Mouse (Mus musculus) small intestine, adult 2 months (tissue): ENCODE data around the gene Ppp1r14b. TPM values are rescaled to one million over a fixed set of nuclear protein-coding genes. Genes with fewer than 3 reads are reported as not detected.

Experiments
- H3K27ac ChIP-seq: fragments of 200-500 bp; 2 replicates; pipeline ENCODE4 v1.5.1; 2012; ENCODE audit warnings: low read depth, low read length, control low read depth, inconsistent platforms; ENCODE audit not compliant: insufficient read depth
- H3K27me3 ChIP-seq: fragments of 200-500 bp; 2 replicates; pipeline ENCODE4 v1.6.1; 2012; ENCODE audit warnings: mild to moderate bottlenecking, moderate library complexity, low read length, inconsistent platforms; ENCODE audit not compliant: control insufficient read depth, insufficient read depth
- H3K36me3 ChIP-seq: fragments of 200-500 bp; 2 replicates; pipeline ENCODE4 v1.6.1; 2012; ENCODE audit warnings: mild to moderate bottlenecking, low read length, control low read depth, inconsistent platforms; ENCODE audit not compliant: control insufficient read depth, insufficient read depth
- H3K4me1 ChIP-seq: fragments of 200-500 bp; 2 replicates; pipeline ENCODE4 v1.6.1; 2012; ENCODE audit warnings: low read length, inconsistent platforms, mixed read lengths; ENCODE audit not compliant: control insufficient read depth, insufficient read depth, insufficient read length
- H3K4me3 ChIP-seq: fragments of 200-500 bp; 2 replicates; pipeline ENCODE4 v1.5.1; 2012; ENCODE audit warnings: low read depth, mild to moderate bottlenecking, control low read depth, inconsistent platforms, low read length, moderate library complexity
- CTCF ChIP-seq: fragments of 200-500 bp; IDR thresholded peaks from 2 replicates; pipeline ENCODE4 v1.5.1; 2012; ENCODE audit warnings: low read depth, mild to moderate bottlenecking, control low read depth, inconsistent platforms, low read length, moderate library complexity, mixed read lengths; ENCODE audit not compliant: insufficient replicate concordance, insufficient read length; ENCODE audit errors: extremely low read depth
- POLR2A ChIP-seq: fragments of 200-500 bp; IDR thresholded peaks from 2 replicates; pipeline ENCODE4 v1.6.1; 2012; ENCODE audit warnings: low read depth, mild to moderate bottlenecking, control low read depth, inconsistent platforms, low read length, moderate library complexity
- WGBS: fragments of 180-500 bp; shearing (Covaris S2); methylation state at CpG from one replicate; pipeline ENCODE4 v1.1.7; 2018; 5-methylcytosine and 5-hydroxymethylcytosine counted together
- polyA plus RNA-seq: library from polyadenylated mRNA; depleted of rRNA; stranded (reverse); fragments of >200 nt; gene quantifications from 2 replicates; pipeline ENCODE4 v1.2.3, GENCODE M21; 2012

Ppp1r14b gene
- polyA plus RNA-seq, 1 experiment, result 100 TPM

DNA sequence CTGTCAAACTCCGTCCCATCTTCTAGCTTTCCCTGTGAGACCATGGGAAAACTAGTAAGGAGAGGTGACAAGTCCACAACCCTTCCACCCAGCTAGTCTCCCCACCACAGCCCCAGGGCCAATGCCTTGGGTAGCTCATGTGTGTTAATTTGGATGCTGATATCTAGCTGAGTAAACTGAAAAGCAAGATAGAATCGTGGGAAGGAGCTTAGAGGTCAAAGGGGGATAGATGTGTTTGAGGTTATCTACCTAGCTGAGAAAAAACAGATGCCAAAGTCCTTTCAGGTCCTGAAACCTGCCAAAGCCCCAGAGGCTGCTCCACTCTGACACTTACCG is 3.8 kb downstream of the Ppp1r14b start:
- no peak overlapping the region for H3K4me3 ChIP-seq
- H3K27ac ChIP-seq, result peak overlapping the region; percentile 45
- 26% methylated on average over 3 of the region's 3 CpGs for WGBS
- peaks cover 11% of the 10 kb centered on the region for H3K36me3 ChIP-seq
- no peaks in the 10 kb centered on the region for H3K27me3 ChIP-seq
- H3K4me1 ChIP-seq, result peaks cover 18% of the 10 kb centered on the region
- TF ChIP-seq CTCF, result no peak
- TF ChIP-seq POLR2A, result no peak

DNA sequence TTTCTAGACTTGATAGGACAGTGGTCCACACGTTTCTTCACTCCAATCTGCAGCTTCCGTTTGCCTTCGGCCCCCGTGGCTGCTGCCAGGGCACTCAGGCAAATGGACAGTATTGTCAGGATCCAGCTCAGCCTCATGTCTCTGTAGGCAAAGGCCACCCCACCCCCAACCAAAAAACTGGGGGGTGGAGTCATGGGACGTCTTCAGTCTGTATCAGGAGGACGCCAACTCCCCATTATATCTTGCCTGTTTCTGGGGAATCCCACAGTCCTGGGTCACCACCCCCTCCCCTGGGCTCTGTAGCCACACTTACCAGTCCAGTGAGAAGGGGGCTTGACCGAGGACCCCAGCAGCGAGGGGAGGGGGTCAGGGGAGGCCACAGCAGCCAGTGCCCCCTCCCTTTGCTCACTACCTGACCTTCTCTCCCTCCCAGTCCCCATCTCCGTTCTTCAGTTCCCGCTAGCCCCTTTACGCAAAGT is 4.3 kb downstream of the Ppp1r14b start:
- WGBS, result 6% methylated on average over 11 of the region's 11 CpGs
- H3K4me1 ChIP-seq, result peaks cover 16% of the 10 kb centered on the region
- peak overlapping the region; percentile 67 for H3K4me3 ChIP-seq
- H3K27me3 ChIP-seq, result no peaks in the 10 kb centered on the region
- H3K36me3 ChIP-seq, result peaks cover 11% of the 10 kb centered on the region
- H3K27ac ChIP-seq, result peak overlapping the region; percentile 45
- TF ChIP-seq POLR2A (no peak), CTCF (no peak)

DNA sequence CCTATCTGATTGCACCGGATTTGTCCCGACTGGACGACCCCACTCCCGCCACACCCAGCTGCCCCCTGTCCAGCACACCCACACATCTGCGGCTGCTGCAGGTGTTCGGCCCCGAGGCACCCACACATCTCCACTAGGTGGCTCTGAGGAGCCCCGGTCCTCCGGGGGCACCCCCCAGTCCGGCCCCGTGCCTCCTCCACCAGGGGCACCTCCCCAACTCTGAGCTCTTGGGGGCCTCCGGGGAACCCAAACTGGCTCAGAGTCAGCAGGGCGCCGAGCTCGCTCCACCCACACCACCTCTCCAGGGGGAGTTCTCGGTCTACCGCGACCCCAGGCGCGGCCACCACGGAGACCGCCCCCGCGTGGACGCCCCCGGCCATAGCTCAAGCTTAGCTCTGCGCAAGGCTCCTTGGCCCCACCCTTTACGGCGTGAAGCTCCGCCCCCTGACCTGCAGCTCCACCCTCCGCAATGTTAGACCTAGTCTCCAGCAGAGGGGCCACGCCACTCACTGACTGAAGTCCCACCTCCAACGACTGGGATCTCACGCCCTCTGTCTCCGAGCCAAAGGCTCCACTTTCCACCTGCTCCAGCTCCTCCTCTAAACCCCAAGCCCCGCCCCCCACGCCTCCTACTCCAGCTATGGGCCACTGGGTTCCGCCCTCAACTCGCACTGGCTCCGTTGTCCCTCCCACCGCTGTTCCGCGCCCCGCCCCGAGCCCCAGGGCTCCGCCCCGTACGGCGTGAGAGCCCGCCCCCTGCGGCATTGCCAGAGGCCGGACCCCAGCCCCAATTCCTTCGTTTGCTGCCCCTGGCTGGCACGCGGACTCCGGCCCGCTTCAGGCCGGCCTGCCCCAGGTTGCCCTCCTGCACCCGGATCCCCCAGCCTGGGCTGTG is 5.0 kb downstream of the Ppp1r14b start:
- H3K4me1 ChIP-seq, result peaks cover 15% of the 10 kb centered on the region
- H3K4me3 ChIP-seq, result peak overlapping the region; percentile 67
- peak; percentile 89 for TF ChIP-seq CTCF
- TF ChIP-seq POLR2A, result no peak; the same call in 1 of the 2 replicates
- no peaks in the 10 kb centered on the region for H3K27me3 ChIP-seq
- H3K27ac ChIP-seq, result peak overlapping the region; percentile 81
- under 1% methylated on average over 59 of the region's 59 CpGs for WGBS
- peaks cover 11% of the 10 kb centered on the region for H3K36me3 ChIP-seq

DNA sequence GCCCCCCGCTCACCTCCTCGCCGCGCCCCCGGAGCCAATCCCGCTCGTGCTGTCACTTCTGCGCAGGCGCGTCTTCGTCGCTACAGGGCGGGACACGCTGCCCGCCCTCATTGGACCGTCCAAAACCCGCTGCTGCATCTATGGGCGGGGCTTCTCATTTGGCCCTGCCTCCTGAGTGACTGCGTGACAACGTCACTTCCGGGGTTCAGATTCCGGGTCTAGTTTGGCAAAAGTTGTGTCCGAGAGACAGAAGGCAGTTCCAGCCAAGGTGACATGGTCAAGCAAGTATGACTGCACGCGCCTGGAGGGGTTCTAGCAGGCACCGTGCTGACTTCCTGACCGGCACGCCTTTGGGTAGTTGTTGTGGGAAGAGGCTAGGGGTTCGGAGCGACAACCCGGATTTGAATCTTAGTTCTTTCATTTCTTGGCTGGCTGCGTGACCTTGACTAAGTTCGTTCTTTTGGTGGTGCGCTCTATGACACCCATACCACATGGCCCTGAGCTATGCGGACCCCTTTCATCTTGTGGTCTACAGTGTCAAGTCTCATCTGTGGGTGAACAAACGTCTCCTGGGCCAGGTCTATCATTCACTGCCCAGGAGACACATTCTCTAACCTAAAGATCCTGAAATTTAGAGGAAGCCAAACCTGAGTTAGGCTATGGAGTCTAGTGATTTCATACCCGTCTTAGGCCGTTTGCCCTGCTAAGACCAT is 5.8 kb downstream of the Ppp1r14b start, which contains the start of gene Fkbp2:
TSS of gene Fkbp2 (minus strand) at position 121 of the 713 bp plus-strand sequence.
- TF ChIP-seq CTCF, result no peak
- peak; percentile 96 for TF ChIP-seq POLR2A
- peak within 1 kb of the TSS; percentile 67 for H3K4me3 ChIP-seq
- H3K27ac ChIP-seq, result peak within 1 kb of the TSS; percentile 85
- under 1% methylated on average over 38 of the region's 38 CpGs for WGBS
- no peaks in the 10 kb centered on the region for H3K27me3 ChIP-seq
- H3K36me3 ChIP-seq, result peaks cover 11% of the 10 kb centered on the region
- peaks cover 15% of the 10 kb centered on the region for H3K4me1 ChIP-seq

DNA sequence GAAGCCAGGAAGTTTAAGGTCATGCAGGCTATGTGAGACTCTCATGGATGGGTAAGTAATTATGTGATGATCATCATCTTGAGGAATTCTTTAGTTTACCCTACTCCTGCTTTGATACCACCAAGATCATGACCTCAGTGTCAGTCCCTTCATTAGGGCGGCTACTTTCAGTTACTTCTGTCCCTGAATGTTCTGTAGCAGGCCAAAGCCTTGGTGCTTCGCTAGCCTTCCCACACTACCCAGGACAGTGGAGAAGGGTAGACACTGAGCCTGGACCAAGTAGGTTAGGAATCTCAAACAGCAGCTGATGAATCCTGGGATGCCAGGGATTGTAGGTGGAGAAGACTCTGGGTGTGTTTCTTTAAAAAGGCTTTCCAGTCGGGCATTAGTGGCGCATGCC is 6.7 kb downstream of the Ppp1r14b start:
- 84% methylated on average over 4 of the region's 4 CpGs for WGBS
- Histone ChIP-seq H3K27me3 (no peaks in the 10 kb centered on the region), H3K27ac (no peak overlapping the region), H3K4me1 (peaks cover 15% of the 10 kb centered on the region), H3K36me3 (peaks cover 11% of the 10 kb centered on the region), H3K4me3 (no peak overlapping the region)
- TF ChIP-seq POLR2A (no peak), CTCF (no peak)

DNA sequence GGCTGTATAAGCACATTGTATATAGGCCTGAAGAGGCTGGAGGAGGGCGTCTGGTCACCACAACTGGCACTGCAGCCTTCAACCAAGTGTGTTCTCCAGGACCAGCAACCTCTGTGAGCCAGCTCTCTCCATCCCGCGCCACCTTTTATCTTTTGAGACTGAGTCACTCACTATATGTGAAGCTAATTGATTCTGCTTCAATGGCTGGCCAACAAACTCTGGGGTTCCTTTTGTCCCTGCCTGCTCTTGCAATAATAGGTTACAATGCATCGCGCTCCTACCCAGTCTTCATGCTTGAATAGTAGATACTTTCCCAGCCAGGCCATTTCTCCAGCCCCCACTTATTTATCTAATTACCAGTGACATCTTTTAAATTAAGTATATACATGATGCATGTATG is 8.9 kb downstream of the Ppp1r14b start:
- 91% methylated on average over 5 of the region's 5 CpGs for WGBS
- TF ChIP-seq CTCF, result no peak
- TF ChIP-seq POLR2A, result no peak

DNA sequence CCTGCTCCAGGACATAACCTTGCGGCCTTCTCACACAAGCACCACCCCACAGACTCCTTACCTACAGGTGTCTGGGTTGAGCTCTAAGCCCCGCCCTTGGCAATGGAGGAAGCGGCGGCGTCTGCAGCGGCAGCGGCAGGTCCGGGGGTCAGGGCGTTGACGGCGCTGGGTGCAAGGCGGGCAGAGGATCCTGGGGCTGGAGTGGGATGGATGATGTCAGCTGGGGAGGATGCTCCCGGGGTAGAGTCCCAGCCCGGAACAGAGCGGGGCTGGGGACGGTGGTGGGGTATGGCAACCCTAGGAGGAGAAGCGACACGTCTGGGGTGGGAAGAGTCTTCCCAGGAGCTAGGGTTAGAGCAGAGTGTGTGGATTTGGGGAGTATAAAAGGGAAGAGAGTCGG is 10.5 kb downstream of the Ppp1r14b start:
- no peak for TF ChIP-seq POLR2A
- no peak for TF ChIP-seq CTCF
- 67% methylated on average over 19 of the region's 19 CpGs for WGBS
- Histone ChIP-seq H3K27me3 (no peaks in the 10 kb centered on the region), H3K27ac (no peak overlapping the region), H3K4me1 (peaks cover 11% of the 10 kb centered on the region), H3K4me3 (peak overlapping the region; percentile 26; the same call in 1 of the 2 replicates), H3K36me3 (no peaks in the 10 kb centered on the region)

More for the DNA sequence above, 8.9 kb downstream of the Ppp1r14b start:
- Histone ChIP-seq H3K4me3 (no peak overlapping the region), H3K4me1 (peaks cover 18% of the 10 kb centered on the region), H3K27ac (no peak overlapping the region), H3K27me3 (no peaks in the 10 kb centered on the region), H3K36me3 (no peaks in the 10 kb centered on the region)
